Mouse (Mus musculus) brain, embryonic 14.5 days (tissue): ENCODE results near the gene Cyp2b19. TPM values are rescaled to one million over a fixed set of nuclear protein-coding genes. Genes with fewer than 3 reads are reported as not detected.
"Not testable (repeated sequence)": the region's sequence is repeated elsewhere in the genome, so short reads cannot be mapped to it uniquely, and the experiment has no call there.

ENCODE experiments used
- DNase-seq: peaks from one replicate; pipeline ENCODE4 v3.0.0-alpha.2; 2011; ENCODE audit warnings: low read depth
- CTCF ChIP-seq: fragments of 200-500 bp; IDR thresholded peaks from 2 replicates; pipeline ENCODE4 v1.5.1; 2012; ENCODE audit warnings: inconsistent platforms, mild to moderate bottlenecking, moderate library complexity, borderline replicate concordance; ENCODE audit not compliant: insufficient read depth, insufficient read length; ENCODE audit errors: extremely low read depth
- POLR2A ChIP-seq: fragments of 200-500 bp; IDR thresholded peaks from 2 replicates; pipeline ENCODE4 v1.6.1; 2012; ENCODE audit warnings: mild to moderate bottlenecking, inconsistent platforms, borderline replicate concordance; ENCODE audit not compliant: poor library complexity, insufficient read depth, insufficient read length, severe bottlenecking; ENCODE audit errors: extremely low read depth
- polyA plus RNA-seq: library from polyadenylated mRNA; depleted of rRNA; stranded (reverse); fragments of >200 nt; gene quantifications from 2 replicates; pipeline ENCODE4 v1.2.3, GENCODE M21; 2012; rRNA removed

Cyp2b19 gene
- polyA plus RNA-seq, 1 experiment: 0.04 TPM

DNA sequence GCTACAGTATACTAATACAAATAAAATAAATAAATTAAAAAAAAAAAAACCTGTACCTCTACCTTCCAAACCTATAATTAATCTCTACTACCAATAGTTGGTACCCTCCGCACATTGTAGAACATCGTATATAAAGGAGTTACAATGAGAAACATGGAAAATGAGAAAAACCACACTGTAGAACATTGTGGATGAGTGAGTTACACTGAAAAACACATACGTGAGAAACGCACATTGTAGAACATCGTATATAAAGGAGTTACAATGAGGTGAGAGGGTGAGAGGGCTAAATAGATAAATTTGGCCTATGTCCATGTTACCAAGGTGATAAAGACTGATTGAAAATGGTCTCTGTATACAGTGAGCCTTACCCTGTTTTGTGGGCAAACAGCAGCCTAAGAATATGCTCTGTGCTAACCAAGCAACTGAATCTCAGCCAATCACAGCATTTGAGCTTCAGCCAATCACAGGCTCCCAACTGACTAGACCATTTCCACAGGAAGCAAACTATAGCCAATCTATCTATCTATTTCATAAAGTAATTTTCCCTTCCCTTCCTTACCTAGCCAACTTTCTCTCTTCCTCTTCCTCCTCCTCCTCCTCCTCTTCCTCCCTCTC, 23.0 kb downstream of the Cyp2b19 start:
- no peak for TF ChIP-seq CTCF
- TF ChIP-seq POLR2A: no peak
- DNase-seq: peak; percentile 60

DNA sequence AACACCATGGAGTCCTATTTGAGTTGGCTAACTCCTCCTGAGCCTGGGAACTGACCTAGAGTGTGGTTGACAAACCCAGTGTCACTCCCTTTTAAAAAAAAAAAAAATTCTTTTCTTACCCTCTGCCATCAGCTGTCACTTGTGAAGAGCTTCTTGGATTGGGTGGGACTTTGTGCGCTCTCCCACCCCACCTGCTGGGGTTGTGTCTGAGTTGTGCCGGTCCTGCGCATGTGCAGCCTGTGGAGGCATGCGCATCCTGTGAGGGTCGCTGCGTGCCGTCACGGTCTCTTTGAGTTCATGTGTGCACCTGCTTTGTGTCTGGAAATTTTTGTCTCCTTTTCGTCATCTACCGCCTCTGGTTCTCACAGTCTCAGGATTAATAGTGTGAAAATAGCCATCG, 23.6 kb downstream of the Cyp2b19 start:
- TF ChIP-seq CTCF (peak; percentile 11; the same call in 1 of the 2 replicates), POLR2A (no peak)
- peak; percentile 88 for DNase-seq

GRCm38 (mm10) chr7:26780998-26781766, 24.2 kb downstream of the Cyp2b19 start:
- TF ChIP-seq CTCF (peak; percentile 11; the same call in 1 of the 2 replicates), POLR2A (no peak)
- peak; percentile 25 for DNase-seq

DNA sequence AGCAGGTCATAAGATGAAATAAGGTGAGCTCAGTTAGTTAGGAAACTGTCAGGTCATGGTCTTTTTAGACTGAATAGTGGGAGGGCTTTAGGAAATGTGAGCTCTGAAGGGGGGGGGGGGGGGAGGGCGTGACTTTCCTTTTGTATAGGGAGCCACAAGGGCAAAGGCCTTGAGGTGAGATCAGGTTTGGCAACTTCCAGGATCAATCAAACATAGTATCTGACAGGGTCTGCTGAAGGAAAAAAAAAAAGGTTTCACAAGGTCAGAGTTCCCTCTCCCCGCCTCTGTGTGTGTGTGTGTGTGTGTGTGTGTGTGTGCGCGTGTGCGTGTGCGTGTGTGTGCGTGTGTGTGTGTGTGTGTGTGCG, 24.8 kb downstream of the Cyp2b19 start:
- DNase-seq: no peak
- TF ChIP-seq CTCF: no peak
- no peak for TF ChIP-seq POLR2A

DNA sequence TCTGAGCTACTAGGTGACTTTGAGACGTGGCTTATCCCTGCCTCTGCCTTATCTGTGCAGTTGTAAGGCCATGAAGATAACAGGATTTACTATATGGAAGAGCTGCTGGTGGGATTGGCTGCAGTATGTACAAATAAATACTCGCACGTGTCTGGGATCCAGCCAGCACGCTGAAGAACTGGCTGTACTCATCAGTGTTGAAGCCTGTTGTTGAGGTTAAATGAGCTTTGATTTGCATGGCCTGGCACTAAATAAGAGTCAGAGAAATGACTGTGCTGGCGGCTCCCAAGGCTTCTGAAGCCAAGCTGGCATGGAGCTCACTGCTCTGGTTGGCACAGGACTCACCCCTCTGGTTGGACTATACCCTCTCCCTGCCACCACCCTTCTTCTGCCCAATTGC, 26.2 kb downstream of the Cyp2b19 start:
- peak; percentile 49 for DNase-seq
- no peak for TF ChIP-seq CTCF
- no peak for TF ChIP-seq POLR2A

DNA sequence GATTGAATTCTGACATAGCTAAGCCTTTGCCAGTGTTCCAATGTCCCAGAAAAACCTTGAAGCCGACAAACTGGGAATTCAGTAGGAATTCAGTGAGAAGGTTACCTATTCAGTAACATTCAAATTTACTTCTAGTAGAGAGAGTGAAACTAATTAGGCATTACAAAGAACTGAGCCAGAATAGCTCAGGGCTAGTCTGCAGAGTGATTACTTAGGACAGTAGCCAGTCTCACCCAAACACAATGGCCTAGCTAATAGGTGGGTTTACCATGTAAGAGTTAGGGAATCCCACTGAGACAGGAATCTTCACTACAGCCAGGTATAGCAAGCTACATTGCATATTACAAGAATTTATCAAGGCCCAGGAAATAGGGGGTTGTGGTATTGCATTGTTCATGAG, 29.1 kb downstream of the Cyp2b19 start:
- not testable (repeated sequence) for DNase-seq

DNA sequence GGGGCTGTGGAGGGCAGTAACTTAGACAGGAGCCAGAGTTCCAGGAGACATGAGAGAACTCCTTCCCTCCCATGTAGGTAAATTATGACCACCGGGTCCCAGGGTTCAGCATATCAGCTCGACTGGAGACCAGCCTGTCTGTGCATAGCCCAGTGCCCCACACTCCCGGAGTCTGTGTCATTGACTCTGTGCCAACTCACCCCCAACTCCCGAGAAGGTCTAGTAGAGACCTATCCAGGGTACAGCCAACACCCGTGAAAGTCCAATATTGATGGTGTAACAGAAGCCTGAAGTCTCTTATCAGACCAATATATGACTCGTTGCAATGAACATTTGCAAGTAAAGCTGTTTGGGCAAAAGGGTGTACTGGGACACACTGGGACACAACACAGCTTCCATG, 33.0 kb downstream of the Cyp2b19 start:
- DNase-seq: no peak
- TF ChIP-seq CTCF (no peak), POLR2A (no peak)

DNA sequence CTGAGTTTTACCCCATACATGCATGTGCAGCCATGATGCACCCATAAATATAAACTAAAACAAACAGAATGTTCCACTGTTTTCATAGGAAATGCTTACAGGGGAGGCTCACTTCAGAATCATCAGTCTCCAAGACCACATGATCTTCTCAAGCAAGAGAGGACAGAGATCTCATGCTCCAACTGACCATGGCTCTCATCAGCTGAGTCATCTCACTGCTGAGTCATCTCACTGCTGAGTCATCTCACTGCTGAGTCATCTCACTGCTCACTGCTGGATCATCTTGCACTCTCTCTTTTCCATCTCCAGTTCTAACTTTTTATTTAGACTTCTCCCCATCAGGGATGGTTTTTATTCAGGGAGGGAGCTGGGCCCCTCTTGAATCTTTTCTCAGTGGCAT, 43.2 kb downstream of the Cyp2b19 start:
- TF ChIP-seq POLR2A (no peak), CTCF (no peak)

GRCm38 (mm10) chr7:26800996-26801395, 44.1 kb downstream of the Cyp2b19 start:
- no peak for TF ChIP-seq CTCF
- no peak for TF ChIP-seq POLR2A
- no peak for DNase-seq

More for the DNA sequence above, 43.2 kb downstream of the Cyp2b19 start:
- DNase-seq: no peak

DNA sequence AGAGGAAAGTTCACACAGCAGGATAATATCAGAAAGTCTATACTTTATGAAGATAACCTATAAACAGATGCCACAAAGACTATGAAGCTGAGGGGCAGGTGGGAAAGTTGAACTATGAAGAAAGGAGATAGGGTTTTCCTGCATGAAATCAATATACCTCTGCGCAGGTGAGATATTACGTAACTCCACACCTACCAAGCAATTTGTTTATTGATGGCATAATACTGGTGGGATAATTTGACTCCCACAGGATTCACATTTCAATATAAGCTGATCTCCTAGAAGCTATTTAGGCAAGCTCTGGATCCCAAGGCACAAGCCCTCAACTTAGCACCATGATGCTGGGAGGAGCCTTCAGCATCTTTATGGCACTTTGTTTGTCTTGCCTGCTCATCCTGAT, 51.6 kb downstream of the Cyp2b19 start, which contains the start of gene Cyp2g1:
TSS of gene Cyp2g1 (plus strand) at position 301 of the 400 bp plus-strand sequence.
- DNase-seq: no peak
- no peak for TF ChIP-seq POLR2A
- no peak for TF ChIP-seq CTCF

Other genes starting within 250 kb of the Cyp2b19 start
- gene Nlrp9a, start 222.1 kb upstream of the Cyp2b19 start, polyA plus RNA-seq: not detected in 2 replicates
- not detected in 2 replicates for gene Vmn1r185, start 138.7 kb upstream of the Cyp2b19 start, polyA plus RNA-seq
- gene Cyp2b23, start 70.7 kb upstream of the Cyp2b19 start, polyA plus RNA-seq: not detected in 2 replicates
- gene Cyp2g1, start 51.8 kb downstream of the Cyp2b19 start, polyA plus RNA-seq: not detected in 2 replicates
- gene Cyp2a5, start 78.2 kb downstream of the Cyp2b19 start, polyA plus RNA-seq: 0.42 and 1.1 TPM in 2 replicates
- gene Cyp2a22, start 182.2 kb downstream of the Cyp2b19 start, polyA plus RNA-seq: not detected in 2 replicates